Mouse (Mus musculus): ENCODE data around the gene Ptprm.

DNA sequence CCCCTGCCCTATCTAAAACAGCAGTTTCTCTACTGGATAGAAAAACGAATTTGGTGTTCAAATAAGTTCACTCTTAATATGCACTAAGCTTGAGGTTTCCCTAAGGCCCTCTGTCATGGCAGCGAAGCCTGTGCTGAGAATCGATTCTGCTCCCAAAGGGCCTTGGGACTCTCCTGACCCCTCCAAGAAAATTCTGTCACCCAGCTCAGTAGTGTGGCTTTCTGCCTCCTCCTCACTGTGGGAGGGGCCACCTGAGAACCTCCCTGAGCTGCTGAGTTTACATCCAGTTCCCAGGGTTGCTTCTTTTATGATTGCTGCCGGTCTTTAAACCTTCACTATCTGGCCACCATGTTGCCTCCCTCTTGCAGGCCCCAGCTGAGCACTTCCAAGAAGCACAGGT is 666.7 kb downstream of the Ptprm start:
- TF ChIP-seq CTCF (IDR thresholded peaks at IDR 0.05; ENCODE audit: low read depth) (no peak), EP300 (IDR thresholded peaks at IDR 0.05; ENCODE audit: low read depth) (no peak)

Measured in liver, embryonic 14.5 days (tissue).